Mouse (Mus musculus): ENCODE results near the gene Gramd4. TPM values are rescaled to one million over a fixed set of nuclear protein-coding genes. Genes with fewer than 3 reads are reported as not detected.
A peak's percentile ranks its signal among the peaks of the same experiment; 100 is the strongest.

Gramd4 gene
- polyA plus RNA-seq, 1 experiment: 36.0 TPM

DNA sequence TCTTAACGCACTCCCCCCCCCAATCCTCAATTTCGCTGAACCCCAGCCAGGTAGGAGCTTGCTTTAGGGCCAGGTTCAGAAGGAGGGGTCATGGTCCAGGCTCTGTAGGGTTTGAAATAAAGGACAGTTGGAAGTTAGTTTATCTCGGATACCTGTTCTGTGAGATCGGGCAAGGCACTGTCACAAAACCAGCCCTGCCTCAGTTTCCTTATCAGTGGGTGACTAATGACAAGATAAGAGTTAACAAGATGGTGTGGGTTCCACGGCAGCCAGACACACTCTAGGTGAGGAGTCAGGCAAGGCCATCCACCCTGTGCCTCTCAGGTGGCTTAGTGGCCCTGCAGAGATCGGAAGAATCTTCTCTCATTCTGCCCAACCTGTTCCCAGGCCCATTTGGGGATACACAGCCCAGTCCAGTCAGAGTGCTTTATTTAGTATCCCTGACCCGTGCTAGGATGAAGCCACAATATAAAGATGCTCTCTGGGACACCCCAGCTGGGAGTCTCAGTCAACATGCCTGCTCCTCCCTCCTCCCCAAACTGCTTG lies 2.4 kb downstream of the Gramd4 start:
- peaks cover 41% of the 10 kb centered on the region for H3K4me1 ChIP-seq (ENCODE audit: control insufficient read depth, insufficient read depth, low read length)
- no peak for TF ChIP-seq CTCF (IDR thresholded peaks at IDR 0.05; ENCODE audit: borderline replicate concordance, insufficient read depth, low read depth, low read length)
- no peak for TF ChIP-seq POLR2A (IDR thresholded peaks at IDR 0.05; ENCODE audit: borderline replicate concordance, insufficient read depth, low read length)
- H3K27ac ChIP-seq (ENCODE audit: insufficient read depth, low read length): no peak overlapping the region; the same call in 1 of the 2 replicates
- DNase-seq: peak in 1 of 2 experiments; percentile 40
- H3K4me3 ChIP-seq (replicated peaks; ENCODE audit: insufficient read depth, low read depth, low read length): peak overlapping the region; percentile 76
- WGBS: 31% methylated on average over 7 of the region's 7 CpGs
- H3K27me3 ChIP-seq (ENCODE audit: control insufficient read depth, insufficient read depth, low read length): no peaks in the 10 kb centered on the region

DNA sequence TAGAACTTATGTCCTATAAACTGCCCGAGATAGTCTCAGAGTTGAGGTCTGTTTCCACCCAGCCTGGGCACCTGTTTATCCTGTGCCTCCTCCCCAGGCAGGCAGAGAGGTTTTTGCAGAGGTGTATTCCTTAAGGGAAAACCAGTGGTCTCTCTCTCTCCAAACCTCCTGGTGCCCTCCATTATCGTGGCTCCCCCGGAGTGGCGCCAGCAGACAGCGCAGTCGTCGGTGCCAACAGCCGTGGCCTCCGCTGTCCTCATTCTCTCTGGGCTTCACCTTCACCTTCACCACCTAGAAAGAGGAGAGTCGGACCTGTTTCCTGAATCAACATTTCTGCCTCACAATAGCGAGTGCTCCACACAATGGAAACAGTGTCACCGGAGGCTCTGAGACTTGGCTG lies 3.1 kb downstream of the Gramd4 start:
- Histone ChIP-seq H3K4me3 (replicated peaks; ENCODE audit: insufficient read depth, low read depth, low read length) (peak overlapping the region; percentile 76), H3K27me3 (ENCODE audit: control insufficient read depth, insufficient read depth, low read length) (no peaks in the 10 kb centered on the region), H3K4me1 (ENCODE audit: control insufficient read depth, insufficient read depth, low read length) (peaks cover 42% of the 10 kb centered on the region), H3K27ac (ENCODE audit: insufficient read depth, low read length) (no peak overlapping the region)
- whole genome bisulfite sequencing: 21% methylated on average over 12 of the region's 12 CpGs
- no peak for DNase-seq
- no peak for TF ChIP-seq CTCF (IDR thresholded peaks at IDR 0.05; ENCODE audit: borderline replicate concordance, insufficient read depth, low read depth, low read length)
- no peak for TF ChIP-seq POLR2A (IDR thresholded peaks at IDR 0.05; ENCODE audit: borderline replicate concordance, insufficient read depth, low read length)

DNA sequence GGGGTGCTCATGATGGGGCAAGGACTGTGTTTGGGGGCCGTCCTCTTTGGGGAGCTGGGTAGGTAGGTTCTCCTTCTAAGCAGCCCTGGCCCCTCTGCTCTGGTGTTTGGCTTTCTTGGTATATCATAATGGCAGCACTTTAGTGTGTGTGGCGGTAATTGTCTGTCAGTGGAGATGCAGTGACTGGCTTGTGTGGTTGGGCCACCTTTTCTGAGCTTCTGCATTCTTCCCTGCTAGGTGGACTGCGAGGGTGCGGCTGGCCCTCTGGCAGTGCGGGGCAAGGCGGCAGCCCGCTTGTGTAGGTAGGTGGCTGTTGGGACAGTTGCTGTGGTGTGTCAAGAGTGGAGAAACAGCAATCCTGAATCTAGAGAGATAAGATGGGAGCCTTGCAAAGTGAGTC lies 3.7 kb downstream of the Gramd4 start:
- Histone ChIP-seq H3K27me3 (ENCODE audit: control insufficient read depth, insufficient read depth, low read length) (no peaks in the 10 kb centered on the region), H3K4me3 (replicated peaks; ENCODE audit: insufficient read depth, low read depth, low read length) (no peak overlapping the region), H3K27ac (ENCODE audit: insufficient read depth, low read length) (no peak overlapping the region), H3K4me1 (ENCODE audit: control insufficient read depth, insufficient read depth, low read length) (peaks cover 41% of the 10 kb centered on the region)
- WGBS: 79% methylated on average over 7 of the region's 7 CpGs
- no peak for DNase-seq
- TF ChIP-seq CTCF (IDR thresholded peaks at IDR 0.05; ENCODE audit: borderline replicate concordance, insufficient read depth, low read depth, low read length) (no peak), POLR2A (IDR thresholded peaks at IDR 0.05; ENCODE audit: borderline replicate concordance, insufficient read depth, low read length) (no peak)

DNA sequence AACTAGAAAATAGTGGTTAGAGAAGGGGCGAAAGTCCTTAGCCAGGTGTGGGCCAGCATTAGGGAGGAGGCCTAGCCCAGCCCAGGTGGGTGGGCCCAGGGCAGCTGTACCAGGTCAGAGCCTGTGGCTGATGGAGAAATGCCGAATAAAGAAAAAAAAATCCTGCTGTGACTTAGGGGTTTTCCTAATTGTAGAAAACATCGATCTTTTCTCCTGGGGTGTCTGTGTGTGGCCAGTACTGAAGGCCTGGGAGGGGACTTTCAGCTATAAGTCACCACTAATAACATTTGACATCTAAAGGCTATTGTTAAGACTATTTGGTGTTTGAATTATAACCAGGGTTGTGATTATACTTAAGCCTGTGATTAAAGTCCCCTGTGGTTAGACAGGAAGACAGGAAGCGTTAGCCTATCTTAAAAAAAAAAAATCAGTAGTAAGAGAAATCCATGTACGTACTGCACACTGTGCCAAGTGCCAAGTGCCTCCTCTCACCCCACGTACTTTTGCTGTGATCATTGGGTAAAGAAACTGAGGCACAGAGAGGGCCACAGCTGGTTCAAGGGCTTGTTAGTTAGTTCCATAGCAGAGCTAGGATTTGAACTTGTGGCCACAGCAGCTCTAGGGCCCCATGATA lies 4.5 kb downstream of the Gramd4 start:
- Histone ChIP-seq H3K27ac (ENCODE audit: insufficient read depth, low read length) (no peak overlapping the region), H3K4me3 (replicated peaks; ENCODE audit: insufficient read depth, low read depth, low read length) (no peak overlapping the region), H3K4me1 (ENCODE audit: control insufficient read depth, insufficient read depth, low read length) (peaks cover 36% of the 10 kb centered on the region), H3K27me3 (ENCODE audit: control insufficient read depth, insufficient read depth, low read length) (no peaks in the 10 kb centered on the region)
- TF ChIP-seq CTCF (IDR thresholded peaks at IDR 0.05; ENCODE audit: borderline replicate concordance, insufficient read depth, low read depth, low read length): no peak
- TF ChIP-seq POLR2A (IDR thresholded peaks at IDR 0.05; ENCODE audit: borderline replicate concordance, insufficient read depth, low read length): no peak
- no peak for DNase-seq
- 41% methylated on average over 6 of the region's 6 CpGs for WGBS

DNA sequence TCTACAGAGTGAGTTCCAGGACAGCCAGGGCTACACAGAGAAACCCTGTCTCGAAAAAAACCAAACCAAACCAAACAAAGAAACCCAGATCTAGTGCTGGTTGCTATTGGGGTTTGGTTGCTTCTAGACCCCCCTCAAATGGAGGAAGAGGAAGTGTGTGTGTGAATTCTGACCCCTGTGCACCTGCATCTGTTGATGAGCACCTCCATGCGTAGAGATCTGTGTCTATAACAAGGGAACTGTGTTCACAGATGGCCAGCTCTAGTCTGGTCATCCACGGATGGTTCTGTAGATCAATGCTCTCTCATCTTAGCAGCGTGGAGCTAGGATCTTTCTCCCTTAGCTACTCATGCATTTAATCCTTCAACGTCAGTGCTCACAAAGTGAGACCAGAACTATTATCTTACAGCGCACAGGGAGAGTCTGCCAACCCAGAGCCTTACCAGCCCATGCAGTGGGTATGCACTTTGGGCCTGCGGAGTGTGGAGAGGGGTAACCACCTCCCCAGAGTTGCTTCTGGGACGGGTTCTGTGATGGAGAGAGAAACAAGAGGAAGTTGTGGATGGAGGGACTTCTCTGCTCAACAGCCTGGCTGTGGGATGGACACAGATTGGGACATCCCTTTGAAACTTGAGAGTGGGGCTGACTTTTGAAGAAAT lies 6.8 kb downstream of the Gramd4 start:
- TF ChIP-seq CTCF (IDR thresholded peaks at IDR 0.05; ENCODE audit: borderline replicate concordance, insufficient read depth, low read depth, low read length): no peak
- no peak for TF ChIP-seq POLR2A (IDR thresholded peaks at IDR 0.05; ENCODE audit: borderline replicate concordance, insufficient read depth, low read length)
- H3K27me3 ChIP-seq (ENCODE audit: control insufficient read depth, insufficient read depth, low read length): no peaks in the 10 kb centered on the region
- no peak overlapping the region for H3K4me3 ChIP-seq (replicated peaks; ENCODE audit: insufficient read depth, low read depth, low read length)
- no peak overlapping the region for H3K27ac ChIP-seq (ENCODE audit: insufficient read depth, low read length)
- peaks cover 46% of the 10 kb centered on the region for H3K4me1 ChIP-seq (ENCODE audit: control insufficient read depth, insufficient read depth, low read length)
- no peak for DNase-seq
- 69% methylated on average over 8 of the region's 8 CpGs for WGBS

DNA sequence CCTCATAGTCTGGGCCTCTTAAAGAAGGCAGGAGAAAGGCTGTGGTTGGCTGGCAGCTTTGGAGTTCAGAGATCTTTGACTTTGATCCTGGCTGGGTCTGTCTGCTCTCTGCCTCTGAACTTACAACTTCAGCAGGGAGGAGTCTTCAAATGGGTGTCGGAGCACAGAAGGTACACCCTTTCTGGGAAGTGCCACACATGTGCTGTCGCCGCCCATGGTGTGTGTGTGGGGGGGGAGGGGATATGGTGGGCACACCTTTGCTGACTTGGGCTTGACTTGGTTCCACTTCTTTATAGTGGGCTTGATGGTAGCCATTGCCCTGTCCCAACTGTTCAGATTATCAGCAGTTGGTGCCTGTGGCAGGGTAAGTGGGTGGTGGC lies 7.3 kb downstream of the Gramd4 start:
- Histone ChIP-seq H3K27me3 (ENCODE audit: control insufficient read depth, insufficient read depth, low read length) (no peaks in the 10 kb centered on the region), H3K4me1 (ENCODE audit: control insufficient read depth, insufficient read depth, low read length) (peaks cover 49% of the 10 kb centered on the region), H3K4me3 (replicated peaks; ENCODE audit: insufficient read depth, low read depth, low read length) (no peak overlapping the region), H3K27ac (ENCODE audit: insufficient read depth, low read length) (no peak overlapping the region)
- no peak for DNase-seq
- TF ChIP-seq POLR2A (IDR thresholded peaks at IDR 0.05; ENCODE audit: borderline replicate concordance, insufficient read depth, low read length): no peak
- no peak for TF ChIP-seq CTCF (IDR thresholded peaks at IDR 0.05; ENCODE audit: borderline replicate concordance, insufficient read depth, low read depth, low read length)
- 95% methylated on average over 3 of the region's 3 CpGs for WGBS

DNA sequence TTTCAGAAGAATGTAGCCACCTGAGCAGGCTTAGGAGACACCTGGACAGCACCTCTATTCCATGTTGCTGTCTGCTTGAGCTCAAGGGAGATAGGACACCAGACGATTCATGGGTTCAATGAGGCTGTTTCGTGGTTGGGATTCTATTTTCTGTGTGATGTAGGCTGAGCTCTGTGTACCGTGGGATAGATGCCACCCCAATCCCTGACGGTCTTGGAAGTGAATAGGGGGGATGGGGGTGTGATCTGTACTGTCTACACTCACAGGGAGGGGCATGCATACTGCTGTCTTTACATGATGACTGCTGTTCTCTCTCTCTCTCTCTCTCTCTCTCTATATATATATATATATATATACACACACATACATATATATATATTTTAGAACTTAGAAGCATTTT lies 7.9 kb downstream of the Gramd4 start:
- Histone ChIP-seq H3K27me3 (ENCODE audit: control insufficient read depth, insufficient read depth, low read length) (no peaks in the 10 kb centered on the region), H3K4me1 (ENCODE audit: control insufficient read depth, insufficient read depth, low read length) (peaks cover 49% of the 10 kb centered on the region), H3K27ac (ENCODE audit: insufficient read depth, low read length) (no peak overlapping the region), H3K4me3 (replicated peaks; ENCODE audit: insufficient read depth, low read depth, low read length) (no peak overlapping the region)
- TF ChIP-seq CTCF (IDR thresholded peaks at IDR 0.05; ENCODE audit: borderline replicate concordance, insufficient read depth, low read depth, low read length): no peak
- no peak for TF ChIP-seq POLR2A (IDR thresholded peaks at IDR 0.05; ENCODE audit: borderline replicate concordance, insufficient read depth, low read length)
- no peak for DNase-seq
- 72% methylated on average over 4 of the region's 4 CpGs for WGBS

Measured in cerebellum, adult 2 months (tissue).